Mouse (Mus musculus) stomach, postnatal 0 days (tissue): ENCODE measurements around the gene Adam30. TPM values are rescaled to one million over a fixed set of nuclear protein-coding genes. Genes with fewer than 3 reads are reported as not detected.

Experiments
- ATAC-seq: fragments of 200-750 bp; cut with Nextera tagmentation; 2 replicates; pipeline ENCODE4 v1.8.0; 2017; ENCODE audit not compliant: low FRiP score, low TSS enrichment
- DNase-seq: peaks from one replicate; pipeline ENCODE4 v3.0.0-alpha.2; 2016; ENCODE audit warnings: low spot score
- H3K27ac ChIP-seq: fragments of 300-500 bp; sonication (generic); replicated peaks from 2 replicates; pipeline ENCODE4 v1.5.1; 2014; ENCODE audit warnings: mild to moderate bottlenecking, control low read depth
- H3K27me3 ChIP-seq: fragments of 300-500 bp; sonication (generic); 2 replicates; pipeline ENCODE4 v1.6.1; 2014; ENCODE audit warnings: low read length; ENCODE audit not compliant: control insufficient read depth, insufficient read depth
- H3K36me3 ChIP-seq: fragments of 300-500 bp; sonication (generic); 2 replicates; pipeline ENCODE4 v1.6.1; 2014; ENCODE audit warnings: low read length, mixed read lengths; ENCODE audit not compliant: control insufficient read depth, insufficient read depth
- H3K4me1 ChIP-seq: fragments of 300-500 bp; sonication (generic); replicated peaks from 2 replicates; pipeline ENCODE4 v1.6.1; 2014; ENCODE audit warnings: antibody characterized with exemption; ENCODE audit not compliant: control insufficient read depth, insufficient read depth
- H3K4me2 ChIP-seq: fragments of 300-500 bp; sonication (generic); replicated peaks from 2 replicates; pipeline ENCODE4 v1.6.1; 2014; ENCODE audit warnings: low read depth, mild to moderate bottlenecking, control low read depth, moderate library complexity
- H3K4me3 ChIP-seq: fragments of 300-500 bp; sonication (generic); 2 replicates; pipeline ENCODE4 v1.5.1; 2014; ENCODE audit warnings: low read depth, low read length, control low read depth
- H3K9ac ChIP-seq: fragments of 300-500 bp; sonication (generic); 2 replicates; pipeline ENCODE4 v1.6.1; 2014; ENCODE audit warnings: mild to moderate bottlenecking, low read length, control low read depth, mixed read lengths
- H3K9me3 ChIP-seq: fragments of 300-500 bp; sonication (generic); 2 replicates; pipeline ENCODE4 v1.6.1; 2016; ENCODE audit warnings: low read length; ENCODE audit not compliant: control insufficient read depth
- CTCF ChIP-seq: IDR thresholded peaks from 2 replicates; pipeline ENCODE4 v1.5.1; 2016; ENCODE audit warnings: antibody characterized with exemption, low read depth, mild to moderate bottlenecking, moderate library complexity
- EP300 ChIP-seq: optimal IDR thresholded peaks from 2 replicates; pipeline ENCODE3; 2016; ENCODE audit warnings: antibody characterized with exemption
- WGBS: fragments of 180-500 bp; shearing (Covaris S2); extraction: QIAGEN DNeasy Blood & Tissue Kit; methylation state at CpG from one replicate; pipeline ENCODE4 v1.1.7; 2014; 5-methylcytosine and 5-hydroxymethylcytosine counted together
- polyA plus RNA-seq: library from polyadenylated mRNA; unstranded; fragments of >200 nt; fragmentation: Nextera tagmentation; extraction: Ambion mirVana; gene quantifications from 2 replicates; pipeline ENCODE4 v1.2.1, GENCODE M21; 2015

Adam30 gene
- polyA plus RNA-seq, 1 experiment from 2014 or later: not detected

DNA sequence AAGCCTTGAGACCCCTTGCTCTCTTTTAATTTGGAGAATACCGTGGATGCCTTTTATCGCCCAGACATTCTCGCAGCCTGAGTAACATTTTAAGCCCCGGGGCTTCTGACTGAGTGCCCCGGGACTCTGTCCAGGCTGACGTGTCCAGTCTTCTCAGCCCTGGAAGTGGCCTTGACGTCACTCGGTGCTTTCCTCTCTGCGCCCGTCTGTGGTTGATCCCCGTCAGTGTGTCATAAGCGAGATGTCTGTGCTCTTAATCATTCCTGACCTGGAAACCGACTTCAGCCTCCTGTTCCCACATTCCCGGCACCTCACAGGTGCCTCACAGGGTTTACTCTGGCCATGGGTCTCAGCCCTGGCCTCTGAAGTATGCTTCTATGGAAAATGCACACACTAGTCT lies 12.7 kb upstream of the Adam30 start:
- Histone ChIP-seq H3K9me3 (no peaks in the 10 kb centered on the region), H3K9ac (no peak overlapping the region), H3K4me1 (no peaks in the 10 kb centered on the region), H3K27me3 (no peaks in the 10 kb centered on the region), H3K27ac (no peak overlapping the region), H3K4me3 (no peak overlapping the region), H3K4me2 (no peak overlapping the region), H3K36me3 (peaks cover 25% of the 10 kb centered on the region)
- TF ChIP-seq EP300: no peak
- TF ChIP-seq CTCF: no peak
- ATAC-seq (no peak), DNase-seq (no peak)
- WGBS: 92% methylated on average over 14 of the region's 14 CpGs

DNA sequence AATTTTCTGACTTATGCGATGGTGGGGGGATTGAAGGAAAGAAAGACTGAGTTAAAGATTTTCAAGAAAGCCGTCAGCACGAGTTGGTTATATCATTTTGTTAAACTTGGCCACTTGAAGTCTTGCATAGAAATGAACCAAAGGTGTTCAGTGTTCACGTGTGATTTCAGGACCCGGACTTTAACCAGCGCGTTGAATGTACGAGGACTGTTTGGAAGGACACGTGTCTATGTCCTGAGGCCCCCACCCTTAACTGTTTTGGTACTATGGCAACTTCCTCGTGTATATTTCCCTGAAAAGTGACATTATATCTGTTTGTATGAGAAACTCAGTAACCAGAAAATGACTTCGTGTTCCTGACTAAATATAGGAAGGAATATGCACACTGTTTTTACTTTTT lies 10.5 kb upstream of the Adam30 start:
- Histone ChIP-seq H3K4me1 (no peaks in the 10 kb centered on the region), H3K9ac (no peak overlapping the region), H3K4me2 (no peak overlapping the region), H3K9me3 (no peaks in the 10 kb centered on the region), H3K27ac (no peak overlapping the region), H3K36me3 (peaks cover 16% of the 10 kb centered on the region), H3K27me3 (no peaks in the 10 kb centered on the region), H3K4me3 (no peak overlapping the region)
- WGBS: 92% methylated on average over 11 of the region's 11 CpGs
- TF ChIP-seq EP300 (no peak), CTCF (no peak)
- DNase-seq: no peak
- no peak for ATAC-seq

DNA sequence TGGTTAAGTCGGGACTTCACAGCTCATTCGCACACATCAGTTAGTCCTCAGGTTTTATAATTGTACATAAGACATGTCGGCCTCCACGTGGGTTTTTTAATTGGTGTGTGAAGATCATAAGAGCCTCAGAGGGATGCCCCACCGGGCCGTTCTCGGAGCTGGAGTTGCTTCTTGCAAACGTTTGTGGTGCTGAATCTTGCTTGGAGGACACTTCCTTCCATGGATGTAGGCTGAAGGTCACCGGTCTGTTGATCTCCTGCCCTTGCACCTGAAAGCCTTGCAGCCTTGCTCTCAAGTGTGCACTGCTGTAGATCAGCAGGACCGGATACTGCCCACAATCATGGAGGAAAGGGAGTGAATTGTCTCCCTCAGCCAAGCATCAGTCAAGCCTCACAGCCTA lies 9.4 kb upstream of the Adam30 start:
- Histone ChIP-seq H3K9me3 (no peaks in the 10 kb centered on the region), H3K4me2 (no peak overlapping the region), H3K9ac (no peak overlapping the region), H3K27ac (no peak overlapping the region), H3K4me1 (peaks cover 2% of the 10 kb centered on the region; the same call in 1 of the 2 replicates), H3K4me3 (no peak overlapping the region), H3K36me3 (peaks cover 13% of the 10 kb centered on the region), H3K27me3 (no peaks in the 10 kb centered on the region)
- DNase-seq (no peak), ATAC-seq (no peak)
- 89% methylated on average over 10 of the region's 10 CpGs for WGBS
- TF ChIP-seq CTCF (no peak), EP300 (no peak)

DNA sequence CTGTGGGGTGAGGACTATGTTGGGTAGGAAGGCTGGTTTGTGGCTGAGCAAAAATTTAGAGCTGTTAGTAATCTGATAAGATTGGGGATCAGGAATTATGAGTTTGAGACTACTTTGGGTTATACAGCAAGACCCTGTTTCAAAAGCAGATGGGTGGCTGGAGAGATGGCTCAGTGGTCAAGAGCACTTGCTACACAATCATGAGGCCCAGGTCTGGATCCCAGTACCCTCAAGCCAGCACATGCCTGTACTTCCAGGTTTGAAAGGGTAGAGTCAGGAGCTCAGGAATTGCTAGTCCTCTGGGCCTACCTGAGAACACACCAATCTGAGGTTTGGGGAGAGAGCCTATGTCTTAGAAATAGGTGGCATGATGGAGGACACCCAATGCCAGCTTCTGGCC lies 7.0 kb upstream of the Adam30 start:
- peaks cover 2% of the 10 kb centered on the region; the same call in 1 of the 2 replicates for H3K36me3 ChIP-seq
- H3K4me3 ChIP-seq: no peak overlapping the region
- DNase-seq: no peak
- no peak overlapping the region for H3K27ac ChIP-seq
- TF ChIP-seq CTCF: no peak
- TF ChIP-seq EP300: no peak
- no peak overlapping the region for H3K9ac ChIP-seq
- H3K9me3 ChIP-seq: no peaks in the 10 kb centered on the region
- no peak for ATAC-seq
- H3K27me3 ChIP-seq: no peaks in the 10 kb centered on the region
- no peak overlapping the region for H3K4me2 ChIP-seq
- H3K4me1 ChIP-seq: peaks cover 2% of the 10 kb centered on the region; the same call in 1 of the 2 replicates

GRCm38 (mm10) chr3:98156158-98156557 lies 4.3 kb upstream of the Adam30 start:
- DNase-seq: peak; percentile 65
- no peak overlapping the region for H3K27ac ChIP-seq
- TF ChIP-seq CTCF (no peak), EP300 (no peak)
- 16% methylated on average over 4 of the region's 4 CpGs for WGBS
- H3K4me2 ChIP-seq: no peak overlapping the region
- no peaks in the 10 kb centered on the region; the same call in 1 of the 2 replicates for H3K36me3 ChIP-seq
- no peaks in the 10 kb centered on the region for H3K9me3 ChIP-seq
- no peak overlapping the region for H3K4me3 ChIP-seq
- no peaks in the 10 kb centered on the region for H3K27me3 ChIP-seq
- no peak overlapping the region for H3K9ac ChIP-seq
- H3K4me1 ChIP-seq: peaks cover 2% of the 10 kb centered on the region; the same call in 1 of the 2 replicates
- peak; percentile 42; the same call in 1 of the 2 replicates for ATAC-seq

DNA sequence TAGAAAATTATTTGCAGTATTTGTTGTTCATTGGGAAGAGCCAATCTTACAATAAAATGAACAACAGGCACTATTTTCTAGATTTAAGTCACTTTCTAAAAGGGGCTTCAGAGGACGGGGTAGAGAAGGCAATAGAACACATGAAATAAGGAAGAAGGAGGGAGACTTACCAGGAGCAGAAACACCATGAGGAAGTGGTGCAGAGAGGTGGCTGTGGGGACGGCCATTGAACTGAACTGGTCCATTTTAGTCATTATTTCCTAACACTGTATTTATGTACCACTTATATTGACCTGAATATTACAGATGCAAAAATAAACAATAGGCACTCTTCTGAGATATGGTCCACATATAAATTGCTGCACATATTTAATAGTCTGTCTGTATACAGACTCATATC lies 3.4 kb upstream of the Adam30 start:
- no peak overlapping the region for H3K27ac ChIP-seq
- H3K4me3 ChIP-seq: no peak overlapping the region
- H3K4me1 ChIP-seq: peaks cover 2% of the 10 kb centered on the region; the same call in 1 of the 2 replicates
- ATAC-seq (no peak), DNase-seq (no peak)
- no peaks in the 10 kb centered on the region for H3K9me3 ChIP-seq
- no peak for TF ChIP-seq CTCF
- no peak for TF ChIP-seq EP300
- no peaks in the 10 kb centered on the region for H3K27me3 ChIP-seq
- 74% methylated on average over 2 of the region's 2 CpGs for WGBS
- no peak overlapping the region for H3K4me2 ChIP-seq
- no peaks in the 10 kb centered on the region for H3K36me3 ChIP-seq
- no peak overlapping the region for H3K9ac ChIP-seq
